Mouse (Mus musculus): Measurements from ENCODE around the gene Dtx4. TPM values are rescaled to one million over a fixed set of nuclear protein-coding genes. Genes with fewer than 3 reads are reported as not detected.

Dtx4 gene
- polyA plus RNA-seq, 1 experiment from 2014 or later: 16.1 TPM

GRCm38 (mm10) chr19:12462851-12463721 lies 38.2 kb downstream of the Dtx4 start:
- H3K27ac ChIP-seq: peak overlapping the region; percentile 90

GRCm38 (mm10) chr19:12460282-12461249 lies 40.7 kb downstream of the Dtx4 start, which contains the start of gene Mpeg1:
TSS of gene Mpeg1 (plus strand) at chr19:12460779.
- no peak within 1 kb of the TSS for H3K4me3 ChIP-seq
- peaks cover 10% of the 10 kb centered on the region for H3K4me1 ChIP-seq
- 76% methylated on average over 11 of the region's 11 CpGs for WGBS
- no peak within 1 kb of the TSS for H3K9ac ChIP-seq
- no peak within 1 kb of the TSS for H3K27ac ChIP-seq
- H3K4me2 ChIP-seq: no peak within 1 kb of the TSS
- no peaks in the 10 kb centered on the region for H3K27me3 ChIP-seq
- no peaks in the 10 kb centered on the region for H3K36me3 ChIP-seq
- ATAC-seq (ENCODE audit: borderline replicate concordance, extremely low read depth, low FRiP score, low TSS enrichment): no peak
- no peaks in the 10 kb centered on the region for H3K9me3 ChIP-seq

More at GRCm38 (mm10) chr19:12462851-12463721, 38.2 kb downstream of the Dtx4 start:
- Histone ChIP-seq H3K9me3 (no peaks in the 10 kb centered on the region), H3K27me3 (no peaks in the 10 kb centered on the region), H3K4me1 (peaks cover 10% of the 10 kb centered on the region), H3K4me3 (no peak overlapping the region), H3K4me2 (no peak overlapping the region), H3K36me3 (peaks cover 2% of the 10 kb centered on the region; the same call in 1 of the 2 replicates), H3K9ac (no peak overlapping the region)
- 63% methylated on average over 7 of the region's 7 CpGs for whole genome bisulfite sequencing
- peak; percentile 33 for ATAC-seq (ENCODE audit: borderline replicate concordance, extremely low read depth, low FRiP score, low TSS enrichment)

- Histone ChIP-seq H3K9ac (no peak overlapping the region), H3K4me2 (no peak overlapping the region), H3K9me3 (no peaks in the 10 kb centered on the region), H3K36me3 (no peaks in the 10 kb centered on the region), H3K27me3 (no peaks in the 10 kb centered on the region), H3K4me1 (peaks cover 10% of the 10 kb centered on the region), H3K27ac (no peak overlapping the region), H3K4me3 (no peak overlapping the region)
- 62% methylated on average over 4 of the region's 4 CpGs for WGBS
- ATAC-seq (ENCODE audit: borderline replicate concordance, extremely low read depth, low FRiP score, low TSS enrichment): no peak
These were observed 41.7 kb downstream of the Dtx4 start for GRCm38 (mm10) chr19:12459516-12459915.

- no peaks in the 10 kb centered on the region for H3K9me3 ChIP-seq
- H3K9ac ChIP-seq: no peak overlapping the region
- WGBS: 74% methylated on average over 12 of the region's 12 CpGs
- no peaks in the 10 kb centered on the region for H3K27me3 ChIP-seq
- no peak overlapping the region for H3K4me3 ChIP-seq
- no peak for ATAC-seq (ENCODE audit: borderline replicate concordance, extremely low read depth, low FRiP score, low TSS enrichment)
- no peak overlapping the region for H3K4me2 ChIP-seq
- no peak overlapping the region for H3K27ac ChIP-seq
- H3K4me1 ChIP-seq: peaks cover 1% of the 10 kb centered on the region
- no peaks in the 10 kb centered on the region for H3K36me3 ChIP-seq
These were observed 43.7 kb downstream of the Dtx4 start for GRCm38 (mm10) chr19:12457401-12458066.

GRCm38 (mm10) chr19:12445014-12445413 lies 56.2 kb downstream of the Dtx4 start:
- no peak overlapping the region for H3K4me2 ChIP-seq
- H3K4me1 ChIP-seq: no peaks in the 10 kb centered on the region
- 67% methylated on average over 3 of the region's 3 CpGs for WGBS
- no peaks in the 10 kb centered on the region for H3K36me3 ChIP-seq
- H3K9me3 ChIP-seq: no peaks in the 10 kb centered on the region
- ATAC-seq (ENCODE audit: borderline replicate concordance, extremely low read depth, low FRiP score, low TSS enrichment): no peak
- no peak overlapping the region for H3K9ac ChIP-seq
- no peak overlapping the region for H3K27ac ChIP-seq
- H3K27me3 ChIP-seq: no peaks in the 10 kb centered on the region
- no peak overlapping the region for H3K4me3 ChIP-seq

GRCm38 (mm10) chr19:12442560-12442959 lies 58.7 kb downstream of the Dtx4 start:
- no peak for ATAC-seq (ENCODE audit: borderline replicate concordance, extremely low read depth, low FRiP score, low TSS enrichment)
- Histone ChIP-seq H3K4me2 (no peak overlapping the region), H3K36me3 (no peaks in the 10 kb centered on the region), H3K27ac (no peak overlapping the region), H3K4me3 (no peak overlapping the region), H3K4me1 (no peaks in the 10 kb centered on the region), H3K9ac (no peak overlapping the region), H3K27me3 (no peaks in the 10 kb centered on the region), H3K9me3 (no peaks in the 10 kb centered on the region)
- 75% methylated on average over 4 of the region's 4 CpGs for WGBS

GRCm38 (mm10) chr19:12440103-12440725 lies 61.0 kb downstream of the Dtx4 start:
- Histone ChIP-seq H3K9me3 (no peaks in the 10 kb centered on the region), H3K27ac (no peak overlapping the region), H3K27me3 (no peaks in the 10 kb centered on the region), H3K4me2 (no peak overlapping the region), H3K4me3 (no peak overlapping the region), H3K9ac (no peak overlapping the region), H3K4me1 (no peaks in the 10 kb centered on the region), H3K36me3 (no peaks in the 10 kb centered on the region)
- WGBS: 56% methylated on average over 5 of the region's 5 CpGs
- no peak for ATAC-seq (ENCODE audit: borderline replicate concordance, extremely low read depth, low FRiP score, low TSS enrichment)

- Histone ChIP-seq H3K27me3 (no peaks in the 10 kb centered on the region), H3K27ac (no peak overlapping the region), H3K4me1 (no peaks in the 10 kb centered on the region), H3K9ac (no peak overlapping the region), H3K9me3 (no peaks in the 10 kb centered on the region), H3K4me2 (no peak overlapping the region), H3K36me3 (no peaks in the 10 kb centered on the region), H3K4me3 (no peak overlapping the region)
- no peak for ATAC-seq (ENCODE audit: borderline replicate concordance, extremely low read depth, low FRiP score, low TSS enrichment)
- WGBS: 55% methylated on average over 1 of the region's 1 CpGs
These were observed 61.7 kb downstream of the Dtx4 start for GRCm38 (mm10) chr19:12439581-12439980.

GRCm38 (mm10) chr19:12435750-12436524 lies 65.3 kb downstream of the Dtx4 start:
- no peak for ATAC-seq (ENCODE audit: borderline replicate concordance, extremely low read depth, low FRiP score, low TSS enrichment)
- no peak overlapping the region for H3K27ac ChIP-seq

GRCm38 (mm10) chr19:12435011-12435416 lies 66.2 kb downstream of the Dtx4 start:
- Histone ChIP-seq H3K4me3 (no peak overlapping the region), H3K9ac (no peak overlapping the region), H3K9me3 (no peaks in the 10 kb centered on the region), H3K36me3 (no peaks in the 10 kb centered on the region), H3K27ac (no peak overlapping the region), H3K27me3 (no peaks in the 10 kb centered on the region), H3K4me1 (no peaks in the 10 kb centered on the region), H3K4me2 (no peak overlapping the region)
- ATAC-seq (ENCODE audit: borderline replicate concordance, extremely low read depth, low FRiP score, low TSS enrichment): no peak
- WGBS: 86% methylated on average over 4 of the region's 4 CpGs

More at GRCm38 (mm10) chr19:12435750-12436524, 65.3 kb downstream of the Dtx4 start:
- no peaks in the 10 kb centered on the region for H3K27me3 ChIP-seq
- H3K4me3 ChIP-seq: no peak overlapping the region
- 60% methylated on average over 4 of the region's 4 CpGs for WGBS
- H3K36me3 ChIP-seq: no peaks in the 10 kb centered on the region
- H3K4me2 ChIP-seq: no peak overlapping the region
- H3K9me3 ChIP-seq: no peaks in the 10 kb centered on the region
- H3K9ac ChIP-seq: no peak overlapping the region
- H3K4me1 ChIP-seq: no peaks in the 10 kb centered on the region
